Mouse (Mus musculus) liver, embryonic 18 days (tissue): ENCODE results near the gene Slc22a18. TPM values are rescaled to one million over a fixed set of nuclear protein-coding genes. Genes with fewer than 3 reads are reported as not detected.

Experiments
- polyA plus RNA-seq: library from polyadenylated mRNA; depleted of rRNA; stranded (reverse); fragments of >200 nt; gene quantifications from 2 replicates; pipeline ENCODE4 v1.2.3, GENCODE M21; 2012; rRNA removed

The Slc22a18 gene
- 11.2 and 16.6 TPM in 2 replicates for polyA plus RNA-seq

DNA sequence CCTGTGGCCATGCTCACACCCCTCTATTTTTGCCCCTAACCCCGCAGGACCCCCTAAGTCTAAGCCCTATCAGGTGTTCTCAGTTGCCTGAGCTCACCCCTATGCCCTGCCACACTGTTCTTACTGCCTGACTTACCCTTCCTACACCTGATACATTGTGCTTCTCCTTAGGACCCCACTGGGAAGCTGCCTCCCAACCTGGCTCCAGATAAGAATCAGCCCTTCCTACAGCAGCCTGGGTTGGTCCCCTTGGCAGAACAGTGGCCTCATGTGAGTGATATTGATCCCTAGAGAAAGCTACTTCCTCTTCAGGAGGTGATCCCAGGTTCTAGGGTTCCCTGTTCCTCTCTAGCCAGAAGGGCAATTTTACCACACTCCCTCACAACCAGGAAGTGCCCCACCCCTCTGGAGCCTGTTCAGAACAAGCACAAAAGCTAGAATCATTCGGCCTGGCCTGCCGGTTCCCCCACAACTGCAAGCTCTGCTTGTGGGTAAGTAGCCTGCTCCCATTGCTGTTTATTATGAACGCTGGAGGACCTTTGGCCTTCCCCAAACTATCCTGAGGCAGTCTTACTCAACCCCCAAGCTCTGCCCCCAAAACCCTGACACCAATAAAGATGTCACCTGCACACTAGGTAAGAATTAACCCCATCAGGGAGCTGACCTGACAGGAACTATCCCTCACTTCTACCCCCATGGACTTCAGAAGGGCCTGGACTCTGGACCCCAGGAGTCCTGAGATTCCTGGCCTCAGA, at the start of gene Slc22a18:
TSS of gene Slc22a18 (plus strand) at position 390 of the 755 bp plus-strand sequence.

DNA sequence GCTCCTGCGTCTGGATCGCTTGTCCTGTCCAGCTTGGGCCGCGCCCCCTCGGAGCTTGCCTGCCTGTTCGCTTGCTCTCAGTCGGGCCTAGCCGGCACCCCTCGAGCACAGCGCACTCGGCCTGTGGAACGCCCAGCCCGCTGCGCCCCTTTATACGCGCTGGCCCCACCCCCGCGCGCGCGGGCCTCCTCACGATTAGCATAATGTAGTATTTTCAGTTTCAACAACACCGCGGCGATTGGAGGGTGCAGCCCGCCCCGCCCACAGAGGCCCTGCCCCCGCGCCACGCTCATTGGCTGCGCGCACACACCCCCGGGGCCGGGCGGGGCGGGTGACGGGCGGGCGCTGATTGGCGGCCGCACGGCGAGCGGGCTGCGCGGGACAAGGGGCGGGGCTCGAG, 12.7 kb upstream of the Slc22a18 start, which contains the start of gene Cdkn1c:
TSS of gene Cdkn1c (minus strand) at position 177 of the 400 bp plus-strand sequence.

DNA sequence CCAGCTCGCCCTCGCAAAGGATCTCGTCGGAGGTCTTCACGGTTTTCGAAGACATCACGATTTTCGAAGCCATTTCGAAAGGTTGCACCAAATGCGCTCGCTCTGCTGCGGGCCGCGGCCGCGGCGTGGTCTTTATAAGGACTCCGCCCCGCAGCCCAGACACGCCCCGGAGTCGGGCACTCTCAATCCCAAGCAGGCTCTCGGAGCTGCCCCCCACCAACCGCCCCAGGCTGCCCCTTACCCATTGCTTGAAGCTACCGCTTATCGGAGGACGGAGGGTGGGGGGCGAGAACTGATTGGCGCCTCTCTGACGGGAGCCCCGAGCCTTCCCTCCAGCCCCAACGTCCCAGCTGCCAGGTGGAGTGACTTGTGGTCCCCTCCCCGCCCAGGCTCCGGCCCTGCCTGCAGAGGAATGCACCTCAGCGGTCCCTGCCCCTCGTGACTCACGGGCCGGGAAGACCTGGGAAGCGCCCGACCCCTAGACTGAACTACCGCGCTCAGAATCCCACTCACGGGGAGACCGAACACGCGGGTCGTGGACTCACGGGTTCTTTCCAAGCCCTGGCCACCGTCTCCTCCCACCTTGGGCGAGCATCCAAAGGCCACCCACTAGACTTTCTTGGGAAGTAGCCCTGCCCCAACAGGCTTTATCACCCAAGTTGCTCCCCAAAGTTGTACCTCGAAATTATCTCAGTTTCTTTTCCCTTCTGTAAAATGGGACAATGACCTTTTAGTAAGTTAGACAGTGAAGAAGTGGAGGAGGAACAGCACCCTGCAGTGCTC, 29.1 kb downstream of the Slc22a18 start, which contains the start of gene Phlda2:
TSS of gene Phlda2 (minus strand) at position 733 of the 783 bp plus-strand sequence.

Other genes with a start within 250 kb of the Slc22a18 start
- 75.0 and 124 TPM in 2 replicates for gene Cdkn1c, start 12.7 kb upstream of the Slc22a18 start, polyA plus RNA-seq
- gene Phlda2, start 29.4 kb downstream of the Slc22a18 start, polyA plus RNA-seq, result 16.0 and 19.3 TPM in 2 replicates
- 48.5 and 49.7 TPM in 2 replicates for gene Nap1l4, start 75.4 kb downstream of the Slc22a18 start, polyA plus RNA-seq
- 27.0 and 28.9 TPM in 2 replicates for gene Cars, start 126.4 kb downstream of the Slc22a18 start, polyA plus RNA-seq
- 0.60 and 0.71 TPM in 2 replicates for gene Tnfrsf26, start 155.0 kb downstream of the Slc22a18 start, polyA plus RNA-seq
- 0.73 and 1.1 TPM in 2 replicates for gene Tnfrsf22, start 175.9 kb downstream of the Slc22a18 start, polyA plus RNA-seq
- 0.60 and 0.63 TPM in 2 replicates for gene Tnfrsf23, start 212.1 kb downstream of the Slc22a18 start, polyA plus RNA-seq